Mouse (Mus musculus) stomach, embryonic 16.5 days (tissue): ENCODE data around the gene F5. TPM values are rescaled to one million over a fixed set of nuclear protein-coding genes. Genes with fewer than 3 reads are reported as not detected.

Source experiments
- ATAC-seq: fragments of 200-750 bp; cut with Nextera tagmentation; 2 replicates; pipeline ENCODE4 v1.8.0; 2017; ENCODE audit warnings: moderate number of reproducible peaks, moderate TSS enrichment; ENCODE audit not compliant: insufficient read depth, low FRiP score
- H3K27ac ChIP-seq: fragments of 300-500 bp; sonication (generic); 2 replicates; pipeline ENCODE4 v1.5.1; 2014; ENCODE audit warnings: low read length
- H3K27me3 ChIP-seq: fragments of 300-500 bp; sonication (generic); 2 replicates; pipeline ENCODE4 v1.6.1; 2014; ENCODE audit warnings: low read length, control low read depth, mixed read lengths; ENCODE audit not compliant: control insufficient read depth, insufficient read depth
- H3K36me3 ChIP-seq: fragments of 300-500 bp; sonication (generic); 2 replicates; pipeline ENCODE4 v1.6.1; 2014; ENCODE audit warnings: low read length; ENCODE audit not compliant: control insufficient read depth, insufficient read depth
- H3K4me1 ChIP-seq: fragments of 300-500 bp; sonication (generic); 2 replicates; pipeline ENCODE4 v1.6.1; 2014; ENCODE audit warnings: low read length, control low read depth, mixed read lengths; ENCODE audit not compliant: control insufficient read depth, insufficient read depth
- H3K4me2 ChIP-seq: fragments of 300-500 bp; sonication (generic); 2 replicates; pipeline ENCODE4 v1.6.1; 2014; ENCODE audit warnings: low read depth, low read length, mixed read lengths
- H3K4me3 ChIP-seq: fragments of 300-500 bp; sonication (generic); replicated peaks from 2 replicates; pipeline ENCODE4 v1.5.1; 2014; ENCODE audit warnings: mild to moderate bottlenecking, low read length
- H3K9ac ChIP-seq: fragments of 300-500 bp; sonication (generic); 2 replicates; pipeline ENCODE4 v1.6.1; 2014; ENCODE audit warnings: low read length
- H3K9me3 ChIP-seq: fragments of 300-500 bp; sonication (generic); replicated peaks from 2 replicates; pipeline ENCODE4 v1.6.1; 2016; ENCODE audit warnings: low read length, control low read depth; ENCODE audit not compliant: control insufficient read depth
- WGBS: fragments of 180-500 bp; shearing (Covaris S2); extraction: QIAGEN DNeasy Blood & Tissue Kit; methylation state at CpG from one replicate; pipeline ENCODE4 v1.1.7; 2014; 5-methylcytosine and 5-hydroxymethylcytosine counted together
- polyA plus RNA-seq: library from polyadenylated mRNA; unstranded; fragments of >200 nt; fragmentation: Nextera tagmentation; extraction: Ambion mirVana; gene quantifications from 2 replicates; pipeline ENCODE4 v1.2.1, GENCODE M21; 2015

The F5 gene
- polyA plus RNA-seq, result 1.3 and 1.8 TPM in 2 replicates

- no peaks in the 10 kb centered on the region for H3K4me1 ChIP-seq
- H3K4me3 ChIP-seq, result no peak within 1 kb of the TSS
- no peak within 1 kb of the TSS for H3K9ac ChIP-seq
- WGBS, result 16% methylated on average over 16 of the region's 16 CpGs
- H3K36me3 ChIP-seq, result no peaks in the 10 kb centered on the region
- no peak within 1 kb of the TSS for H3K27ac ChIP-seq
- H3K4me2 ChIP-seq, result peak within 1 kb of the TSS; percentile 29
- H3K9me3 ChIP-seq, result no peaks in the 10 kb centered on the region
- no peaks in the 10 kb centered on the region for H3K27me3 ChIP-seq
- peak; percentile 25; the same call in 1 of the 2 replicates for ATAC-seq
These were observed at the start of gene F5 for GRCm38 (mm10) chr1:164151387-164152088. Gene F5, plus strand, starts transcription at chr1:164151838.

- Histone ChIP-seq H3K4me1 (no peaks in the 10 kb centered on the region), H3K9ac (no peak overlapping the region), H3K4me2 (no peak overlapping the region), H3K36me3 (no peaks in the 10 kb centered on the region), H3K27me3 (no peaks in the 10 kb centered on the region), H3K4me3 (no peak overlapping the region), H3K9me3 (no peaks in the 10 kb centered on the region), H3K27ac (no peak overlapping the region)
- ATAC-seq, result no peak
- 74% methylated on average over 2 of the region's 2 CpGs for WGBS
These were observed 41.9 kb upstream of the F5 start for GRCm38 (mm10) chr1:164109763-164110162.

GRCm38 (mm10) chr1:164110591-164111329, 40.9 kb upstream of the F5 start:
- Histone ChIP-seq H3K4me1 (no peaks in the 10 kb centered on the region), H3K27ac (no peak overlapping the region), H3K36me3 (no peaks in the 10 kb centered on the region), H3K9me3 (no peaks in the 10 kb centered on the region), H3K27me3 (no peaks in the 10 kb centered on the region), H3K4me2 (no peak overlapping the region), H3K9ac (no peak overlapping the region), H3K4me3 (no peak overlapping the region)
- no peak for ATAC-seq
- whole genome bisulfite sequencing, result 93% methylated on average over 9 of the region's 9 CpGs

GRCm38 (mm10) chr1:164114280-164114679, 37.4 kb upstream of the F5 start:
- H3K4me3 ChIP-seq, result no peak overlapping the region
- WGBS, result 70% methylated on average over 5 of the region's 5 CpGs
- no peak for ATAC-seq
- H3K9me3 ChIP-seq, result no peaks in the 10 kb centered on the region
- H3K4me2 ChIP-seq, result no peak overlapping the region
- no peaks in the 10 kb centered on the region for H3K4me1 ChIP-seq
- H3K36me3 ChIP-seq, result no peaks in the 10 kb centered on the region
- H3K27ac ChIP-seq, result no peak overlapping the region
- no peak overlapping the region for H3K9ac ChIP-seq
- no peaks in the 10 kb centered on the region for H3K27me3 ChIP-seq

DNA sequence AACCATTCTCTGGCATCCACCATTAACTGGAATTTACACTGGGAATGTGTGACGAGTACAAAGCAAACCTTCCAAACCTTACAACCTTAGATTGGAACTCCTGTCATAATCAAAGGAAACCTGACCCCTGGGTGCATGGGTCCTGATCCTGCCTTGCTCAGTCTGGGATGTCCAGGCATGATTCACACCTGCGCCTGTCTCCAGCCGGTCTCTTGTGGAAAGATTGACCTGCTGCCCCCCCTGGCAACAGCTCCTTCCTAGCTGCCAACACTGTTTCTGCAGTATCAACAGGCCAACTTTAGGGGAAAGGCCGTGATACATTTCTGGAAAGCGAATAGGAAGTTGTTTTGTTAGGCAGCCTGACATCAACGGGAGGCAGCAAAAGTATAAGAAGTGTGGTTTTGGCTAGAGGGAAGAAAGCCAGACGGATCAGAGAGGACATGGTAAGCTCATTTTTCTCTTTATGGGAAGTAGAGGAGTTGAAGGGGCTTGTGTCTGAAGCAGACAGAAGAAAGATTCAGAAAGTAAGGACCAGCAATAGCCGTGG, 36.6 kb upstream of the F5 start, which contains the start of gene Selp:
Selp (plus strand) TSS at position 318 of the 547 bp plus-strand sequence.
- ATAC-seq, result no peak
- H3K27ac ChIP-seq, result no peak within 1 kb of the TSS

GRCm38 (mm10) chr1:164115647-164116046, 36.0 kb upstream of the F5 start:
- Histone ChIP-seq H3K4me2 (no peak overlapping the region), H3K9me3 (no peaks in the 10 kb centered on the region), H3K27me3 (no peaks in the 10 kb centered on the region), H3K36me3 (no peaks in the 10 kb centered on the region), H3K4me3 (no peak overlapping the region), H3K27ac (no peak overlapping the region), H3K9ac (no peak overlapping the region), H3K4me1 (no peaks in the 10 kb centered on the region)
- WGBS, result 88% methylated on average over 6 of the region's 6 CpGs
- no peak for ATAC-seq

More for the DNA sequence above, 36.6 kb upstream of the F5 start, which contains the start of gene Selp:
- H3K9me3 ChIP-seq, result no peaks in the 10 kb centered on the region
- no peak within 1 kb of the TSS for H3K4me3 ChIP-seq
- H3K4me1 ChIP-seq, result no peaks in the 10 kb centered on the region
- no peaks in the 10 kb centered on the region for H3K36me3 ChIP-seq
- H3K27me3 ChIP-seq, result no peaks in the 10 kb centered on the region
- no peak within 1 kb of the TSS for H3K9ac ChIP-seq
- 60% methylated on average over 8 of the region's 8 CpGs for WGBS
- H3K4me2 ChIP-seq, result no peak within 1 kb of the TSS

DNA sequence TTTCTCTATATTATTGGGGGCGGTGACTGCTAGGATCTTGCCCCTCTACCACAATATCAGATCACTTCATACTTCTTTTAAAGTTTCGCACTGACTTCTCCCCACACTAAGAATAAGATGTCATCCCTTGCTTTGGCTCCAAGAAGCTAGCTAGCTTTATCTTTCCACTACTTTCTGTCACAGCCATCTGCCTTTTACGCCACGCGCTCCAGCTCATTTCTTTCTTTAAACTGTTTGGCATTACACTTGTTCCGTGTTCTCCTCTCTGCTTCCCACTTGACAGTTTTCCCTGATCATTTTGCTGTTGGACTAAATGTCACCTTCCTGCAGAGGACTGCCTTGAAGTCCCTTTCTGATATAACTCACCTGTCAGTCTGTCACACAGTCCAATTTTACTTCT, 33.8 kb upstream of the F5 start:
- WGBS, result 88% methylated on average over 6 of the region's 6 CpGs
- no peak overlapping the region for H3K27ac ChIP-seq
- no peaks in the 10 kb centered on the region for H3K9me3 ChIP-seq
- H3K27me3 ChIP-seq, result no peaks in the 10 kb centered on the region
- no peak for ATAC-seq
- no peak overlapping the region for H3K9ac ChIP-seq
- H3K36me3 ChIP-seq, result no peaks in the 10 kb centered on the region
- no peaks in the 10 kb centered on the region for H3K4me1 ChIP-seq
- H3K4me3 ChIP-seq, result no peak overlapping the region
- H3K4me2 ChIP-seq, result no peak overlapping the region

DNA sequence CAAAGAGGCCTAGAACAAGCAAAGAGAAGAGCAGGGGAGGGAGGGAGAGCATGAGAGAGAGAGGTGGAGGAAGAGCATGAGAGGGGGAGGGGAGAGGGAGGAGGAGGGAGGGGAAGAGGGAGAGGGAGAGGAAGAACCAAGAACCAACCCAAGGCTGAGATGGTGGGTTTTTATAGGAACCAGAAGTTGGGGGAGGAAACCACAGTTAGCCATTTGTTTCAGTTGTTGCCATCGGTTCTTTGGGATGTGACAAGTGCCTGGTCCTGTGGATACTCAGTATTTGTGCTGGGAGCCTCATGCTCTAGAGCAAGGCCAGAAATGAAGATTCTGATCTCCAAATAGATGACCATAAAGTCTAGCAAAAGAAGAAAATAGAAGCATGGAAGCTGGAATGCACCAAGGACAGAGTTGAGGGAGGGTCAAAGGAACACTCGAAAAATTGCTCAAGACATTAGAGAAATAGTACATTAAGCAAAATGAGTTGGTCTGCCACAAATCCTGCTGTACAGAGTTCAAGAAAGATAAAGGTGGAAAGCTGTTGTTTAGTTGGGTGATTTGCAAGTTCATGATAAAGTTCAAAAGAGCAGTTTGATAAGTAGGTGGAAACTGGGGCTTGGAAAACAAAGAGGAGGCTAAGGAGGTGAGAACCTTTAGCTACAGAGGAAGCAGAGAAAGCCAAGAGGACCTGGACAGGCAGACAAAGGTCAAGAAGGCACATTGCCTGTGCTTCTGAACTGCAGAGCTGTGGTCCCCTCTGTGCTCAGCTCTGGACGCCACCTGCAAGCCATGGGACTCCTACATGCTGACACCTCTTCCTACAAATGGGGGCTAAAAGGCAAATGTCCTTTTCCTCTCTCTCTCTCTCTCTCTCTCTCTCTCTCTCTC, 31.5 kb upstream of the F5 start:
- Histone ChIP-seq H3K27me3 (no peaks in the 10 kb centered on the region), H3K9ac (no peak overlapping the region), H3K27ac (no peak overlapping the region), H3K36me3 (no peaks in the 10 kb centered on the region), H3K4me3 (no peak overlapping the region), H3K4me2 (no peak overlapping the region), H3K9me3 (no peaks in the 10 kb centered on the region), H3K4me1 (no peaks in the 10 kb centered on the region)
- WGBS, result 62% methylated on average over 3 of the region's 3 CpGs
- no peak for ATAC-seq
